Mouse (Mus musculus) neural tube, embryonic 13.5 days (tissue): ENCODE data around the gene Dnaaf2. TPM values are rescaled to one million over a fixed set of nuclear protein-coding genes. Genes with fewer than 3 reads are reported as not detected.
A peak's percentile ranks its signal among the peaks of the same experiment; 100 is the strongest.
"Not testable (repeated sequence)": the region's sequence is repeated elsewhere in the genome, so short reads cannot be mapped to it uniquely, and the experiment has no call there.

Experiments
- ATAC-seq: fragments of 200-750 bp; cut with Nextera tagmentation; 2 replicates; pipeline ENCODE4 v1.8.0; 2017; ENCODE audit warnings: low read depth, mild to moderate bottlenecking, moderate TSS enrichment, moderate library complexity
- H3K27ac ChIP-seq: fragments of 300-500 bp; sonication (generic); replicated peaks from 2 replicates; pipeline ENCODE4 v1.5.1; 2015; ENCODE audit warnings: moderate library complexity, mild to moderate bottlenecking, inconsistent platforms
- H3K27me3 ChIP-seq: fragments of 300-500 bp; sonication (generic); 2 replicates; pipeline ENCODE4 v1.6.1; 2015; ENCODE audit warnings: mild to moderate bottlenecking, inconsistent platforms
- H3K36me3 ChIP-seq: fragments of 300-500 bp; sonication (generic); 2 replicates; pipeline ENCODE4 v1.6.1; 2015; ENCODE audit warnings: mild to moderate bottlenecking, inconsistent platforms
- H3K4me1 ChIP-seq: fragments of 300-500 bp; sonication (generic); replicated peaks from 2 replicates; pipeline ENCODE4 v1.6.1; 2015; ENCODE audit warnings: inconsistent platforms
- H3K4me2 ChIP-seq: fragments of 300-500 bp; sonication (generic); 2 replicates; pipeline ENCODE4 v1.6.1; 2015; ENCODE audit warnings: inconsistent platforms, mild to moderate bottlenecking, moderate library complexity
- H3K4me3 ChIP-seq: fragments of 300-500 bp; sonication (generic); 2 replicates; pipeline ENCODE4 v1.5.1; 2015; ENCODE audit warnings: mild to moderate bottlenecking, inconsistent platforms
- H3K9ac ChIP-seq: fragments of 300-500 bp; sonication (generic); 2 replicates; pipeline ENCODE4 v1.6.1; 2015; ENCODE audit warnings: moderate library complexity, mild to moderate bottlenecking, inconsistent platforms
- H3K9me3 ChIP-seq: fragments of 300-500 bp; sonication (generic); 2 replicates; pipeline ENCODE4 v1.6.1; 2016; ENCODE audit warnings: inconsistent platforms
- WGBS: fragments of 180-500 bp; shearing (Covaris S2); methylation state at CpG from one replicate; pipeline ENCODE4 v1.1.7; 2015; 5-methylcytosine and 5-hydroxymethylcytosine counted together
- polyA plus RNA-seq: library from polyadenylated mRNA; unstranded; fragments of >200 nt; fragmentation: Nextera tagmentation; extraction: Ambion mirVana; gene quantifications from 2 replicates; pipeline ENCODE4 v1.2.1, GENCODE M21; 2015

Dnaaf2 gene
- polyA plus RNA-seq, 1 experiment from 2014 or later = 7.0 TPM

DNA sequence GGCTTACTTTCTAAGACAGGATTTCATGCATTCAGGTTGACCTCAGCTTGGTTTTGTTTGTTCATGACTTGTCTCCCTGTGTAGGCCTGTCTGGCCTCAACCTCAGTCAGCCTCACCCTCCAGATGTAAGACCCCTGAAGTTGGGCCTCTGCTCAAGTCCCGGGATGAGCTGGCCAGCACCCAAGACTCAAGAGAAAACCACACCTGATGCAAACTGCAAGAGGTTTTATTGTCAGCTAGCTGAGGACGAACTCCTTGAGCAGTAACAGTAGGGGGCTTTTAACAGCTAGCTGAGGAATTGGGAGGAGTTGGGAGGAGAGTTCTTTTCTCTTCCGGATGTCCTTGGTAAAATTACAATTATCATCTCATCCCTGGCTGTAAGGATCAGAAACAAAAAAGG lies 20.7 kb downstream of the Dnaaf2 start:
- no peak for ATAC-seq
- Histone ChIP-seq H3K27me3 (no peaks in the 10 kb centered on the region), H3K27ac (no peak overlapping the region), H3K9me3 (no peaks in the 10 kb centered on the region), H3K4me3 (no peak overlapping the region), H3K4me2 (no peak overlapping the region), H3K36me3 (peaks cover 11% of the 10 kb centered on the region; the same call in 1 of the 2 replicates), H3K4me1 (no peaks in the 10 kb centered on the region; the same call in 1 of the 2 replicates), H3K9ac (no peak overlapping the region)
- WGBS = 69% methylated on average over 3 of the region's 3 CpGs

DNA sequence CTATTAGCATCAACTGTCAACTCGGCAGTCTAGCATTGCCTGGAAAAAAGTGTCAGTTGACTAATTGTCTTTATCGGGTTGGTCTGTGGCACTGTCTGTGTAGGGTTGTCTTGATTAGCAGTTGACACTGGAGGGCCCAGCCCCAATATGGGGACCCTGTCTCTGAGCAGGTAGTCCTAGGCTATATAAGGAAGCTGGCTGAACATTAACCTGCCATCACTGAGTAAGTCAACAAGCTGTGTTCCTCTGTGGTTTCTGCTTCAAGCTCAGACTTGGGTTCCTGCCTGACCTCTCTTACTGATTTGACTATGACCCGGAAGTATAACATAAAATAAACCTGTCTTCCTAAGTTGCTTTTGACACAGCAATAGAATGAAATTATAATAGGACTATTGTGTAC lies 22.3 kb downstream of the Dnaaf2 start:
- Histone ChIP-seq H3K27me3 (no peaks in the 10 kb centered on the region), H3K36me3 (0 out of 2 replicates have a peak, but pooled peaks cover 2% of the 10 kb centered on the region), H3K27ac (no peak overlapping the region), H3K4me2 (no peak overlapping the region), H3K9ac (no peak overlapping the region), H3K9me3 (no peaks in the 10 kb centered on the region), H3K4me1 (no peaks in the 10 kb centered on the region), H3K4me3 (no peak overlapping the region)
- ATAC-seq = no peak
- 94% methylated on average over 3 of the region's 3 CpGs for WGBS

- H3K36me3 ChIP-seq = no peaks in the 10 kb centered on the region
- WGBS = 96% methylated on average over 2 of the region's 2 CpGs
- no peaks in the 10 kb centered on the region for H3K9me3 ChIP-seq
- no peak overlapping the region for H3K4me2 ChIP-seq
- H3K4me1 ChIP-seq = peaks cover 13% of the 10 kb centered on the region
- H3K27me3 ChIP-seq = no peaks in the 10 kb centered on the region
- no peak for ATAC-seq
- H3K9ac ChIP-seq = no peak overlapping the region
- no peak overlapping the region for H3K27ac ChIP-seq
- no peak overlapping the region for H3K4me3 ChIP-seq
Observed at GRCm38 (mm10) chr12:69171307-69171706, 26.9 kb downstream of the Dnaaf2 start.

DNA sequence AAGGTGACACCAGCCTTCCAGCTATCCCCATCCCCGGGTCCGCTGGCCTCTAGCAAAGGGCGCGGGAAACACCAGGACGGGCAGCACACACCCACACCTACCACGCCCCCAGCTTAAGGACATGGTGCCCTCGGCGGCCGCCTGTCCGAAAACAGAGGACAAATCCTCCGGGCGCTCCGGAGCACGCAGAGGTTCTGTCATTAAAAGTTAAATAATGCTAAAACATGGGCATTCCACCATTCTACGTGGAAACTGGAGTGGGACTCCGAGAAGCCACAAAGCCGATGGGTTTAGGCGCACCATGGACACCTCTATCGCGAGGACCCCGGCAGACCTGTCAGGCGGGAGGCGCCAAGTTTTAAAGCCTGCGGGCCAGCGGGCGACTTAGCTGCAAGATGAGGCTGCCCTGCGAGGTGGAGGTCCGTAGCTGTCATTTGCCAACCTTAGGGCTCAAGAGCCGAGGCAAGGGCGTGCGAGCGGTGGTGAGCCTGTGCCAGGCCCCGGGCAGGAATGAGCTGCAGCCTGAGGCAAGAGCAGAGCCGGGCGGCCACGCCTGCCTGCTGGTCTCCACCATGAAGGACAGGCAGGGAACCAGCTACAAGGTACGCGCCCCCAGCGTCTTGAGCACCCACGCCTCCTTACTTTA lies 29.6 kb downstream of the Dnaaf2 start, which contains the start of gene Lrr1:
Lrr1 (plus strand) TSS at position 354 of the 646 bp plus-strand sequence.
- H3K4me3 ChIP-seq = peak within 1 kb of the TSS; percentile 64
- H3K4me2 ChIP-seq = peak within 1 kb of the TSS; percentile 95
- no peaks in the 10 kb centered on the region for H3K9me3 ChIP-seq
- no peaks in the 10 kb centered on the region for H3K27me3 ChIP-seq
- H3K4me1 ChIP-seq = peaks cover 13% of the 10 kb centered on the region
- peak within 1 kb of the TSS; percentile 63; the same call in 1 of the 2 replicates for H3K27ac ChIP-seq
- ATAC-seq = peak; percentile 96
- under 1% methylated on average over 40 of the region's 40 CpGs for WGBS
- peak within 1 kb of the TSS; percentile 75 for H3K9ac ChIP-seq
- H3K36me3 ChIP-seq = no peaks in the 10 kb centered on the region

DNA sequence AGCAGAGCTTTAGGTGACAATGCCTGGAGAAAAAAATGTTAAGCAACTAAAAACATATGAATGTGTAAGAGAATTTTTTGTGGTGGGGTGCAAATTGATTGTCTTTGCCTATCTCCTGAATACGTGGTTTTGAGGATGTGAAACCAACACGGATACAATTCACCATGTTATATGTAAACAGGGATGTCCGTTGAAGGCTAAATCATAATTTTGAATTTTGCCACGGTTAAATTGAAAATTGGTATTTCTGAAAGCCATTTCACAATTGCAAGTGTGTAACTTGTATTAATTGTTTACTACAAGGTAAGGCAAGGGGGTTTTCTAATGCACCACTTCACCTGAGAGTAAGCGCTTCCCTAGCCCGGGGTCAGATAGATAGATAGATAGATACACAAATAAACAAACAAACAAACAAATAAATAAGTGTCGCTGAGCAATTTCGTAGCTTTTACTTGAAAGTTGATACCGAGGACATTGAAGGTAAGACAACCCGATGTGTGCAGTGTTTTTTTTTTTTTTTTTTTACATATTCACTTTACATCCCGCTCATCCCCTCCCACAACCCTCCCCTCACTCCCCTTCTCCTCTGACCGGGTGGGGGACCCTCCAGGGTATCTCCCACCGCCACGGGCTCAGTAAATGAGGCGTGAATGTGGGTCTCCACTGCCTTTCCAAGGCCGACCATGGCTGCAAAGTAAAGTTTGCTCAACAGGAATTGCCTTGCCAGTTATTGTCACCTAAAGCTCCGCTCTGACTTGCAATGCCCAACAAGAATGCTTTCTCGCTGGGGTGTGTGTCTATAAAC lies 30.4 kb downstream of the Dnaaf2 start:
- Histone ChIP-seq H3K4me2 (peak overlapping the region; percentile 95), H3K27me3 (no peaks in the 10 kb centered on the region), H3K27ac (peak overlapping the region; percentile 63; the same call in 1 of the 2 replicates), H3K9ac (peak overlapping the region; percentile 75), H3K4me3 (peak overlapping the region; percentile 64), H3K4me1 (peaks cover 13% of the 10 kb centered on the region), H3K36me3 (no peaks in the 10 kb centered on the region), H3K9me3 (no peaks in the 10 kb centered on the region)
- WGBS = 10% methylated on average over 18 of the region's 18 CpGs
- peak; percentile 37; the same call in 1 of the 2 replicates for ATAC-seq

DNA sequence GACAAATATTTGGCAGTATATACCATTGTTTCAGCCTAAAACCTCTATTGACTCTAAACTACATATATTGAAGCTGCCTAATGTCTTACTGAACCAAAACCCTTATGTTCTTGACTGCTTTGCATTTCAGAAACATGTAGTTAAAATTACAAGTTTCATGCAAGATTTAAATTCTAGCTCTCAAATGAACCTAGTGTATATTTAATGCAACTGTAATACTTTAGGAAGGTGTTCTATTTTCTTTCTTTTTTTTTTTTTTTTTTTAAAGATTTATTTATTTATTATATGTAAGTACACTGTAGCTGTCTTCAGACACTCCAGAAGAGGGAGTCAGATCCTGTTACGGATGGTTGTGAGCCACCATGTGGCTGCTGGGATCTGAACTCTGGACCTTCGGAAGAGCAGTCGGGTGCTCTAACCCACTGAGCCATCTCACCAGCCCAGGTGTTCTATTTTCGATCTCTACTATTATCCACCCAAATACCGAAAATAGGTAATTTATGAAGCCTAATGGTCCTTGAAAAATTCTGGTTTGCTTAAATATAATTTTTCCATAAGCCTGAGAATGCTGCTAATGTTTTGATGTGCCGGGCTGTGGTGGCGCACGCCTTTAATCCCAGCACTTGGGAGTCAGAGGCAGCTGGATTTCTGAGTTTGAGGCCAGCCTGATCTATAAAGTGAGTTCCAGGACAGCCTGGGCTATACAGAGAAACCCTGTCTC lies 31.2 kb downstream of the Dnaaf2 start:
- ATAC-seq, H3K4me2 ChIP-seq: not testable (repeated sequence)

GRCm38 (mm10) chr12:69164904-69165303 lies 33.3 kb downstream of the Dnaaf2 start:
- Histone ChIP-seq H3K9ac (no peak overlapping the region), H3K36me3 (no peaks in the 10 kb centered on the region), H3K9me3 (no peaks in the 10 kb centered on the region), H3K27me3 (no peaks in the 10 kb centered on the region), H3K4me2 (no peak overlapping the region), H3K4me3 (no peak overlapping the region), H3K27ac (no peak overlapping the region), H3K4me1 (peaks cover 13% of the 10 kb centered on the region)
- WGBS = 61% methylated on average over 3 of the region's 3 CpGs
- no peak for ATAC-seq

More for the DNA sequence above, 31.2 kb downstream of the Dnaaf2 start:
- not testable (repeated sequence) for H3K27ac ChIP-seq, H3K4me3 ChIP-seq, H3K9me3 ChIP-seq, H3K36me3 ChIP-seq, H3K27me3 ChIP-seq, H3K9ac ChIP-seq
- H3K4me1 ChIP-seq = peaks cover 13% of the 10 kb centered on the region
- WGBS = 68% methylated on average over 8 of the region's 8 CpGs

DNA sequence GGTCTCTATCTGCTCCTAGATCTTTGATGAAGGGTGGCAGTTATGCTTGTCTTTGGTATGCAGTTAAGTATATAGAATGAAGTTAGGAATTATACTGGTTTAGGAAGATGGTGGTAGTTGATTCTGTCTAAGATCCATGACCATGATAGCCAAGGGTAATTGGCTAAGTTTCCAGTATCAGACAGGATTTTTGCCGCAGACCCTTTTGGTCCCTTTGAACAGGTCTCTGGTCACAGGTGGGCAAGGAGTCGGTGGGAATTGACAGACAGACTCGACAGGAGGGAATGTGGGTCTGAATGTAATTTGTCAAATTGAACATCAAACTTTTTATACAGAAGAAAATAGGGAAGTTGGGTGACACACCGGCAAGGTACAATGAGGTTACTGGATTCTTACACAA lies 34.6 kb downstream of the Dnaaf2 start:
- not testable (repeated sequence) for H3K27ac ChIP-seq, H3K9me3 ChIP-seq, H3K9ac ChIP-seq, H3K4me3 ChIP-seq, H3K27me3 ChIP-seq, H3K4me2 ChIP-seq, H3K4me1 ChIP-seq, ATAC-seq, H3K36me3 ChIP-seq
- WGBS = 88% methylated on average over 4 of the region's 4 CpGs

DNA sequence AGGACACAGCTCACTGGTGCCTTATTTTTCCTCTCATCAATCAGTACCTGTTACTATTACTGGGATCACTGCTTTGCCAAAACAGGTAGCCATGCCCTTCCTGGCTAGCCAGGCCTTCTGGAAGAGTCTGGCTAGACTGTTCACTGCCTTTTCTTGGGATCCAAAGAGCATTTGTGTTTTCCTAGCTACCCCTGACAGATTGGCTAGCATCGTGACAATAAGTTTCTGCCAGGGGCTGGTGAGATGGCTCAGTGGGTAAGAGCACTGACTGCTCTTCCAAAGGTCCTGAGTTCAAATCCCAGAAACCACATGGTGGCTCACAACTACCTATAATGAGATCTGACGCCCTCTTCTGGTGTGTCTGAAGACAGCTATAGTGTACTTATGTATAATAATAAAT lies 37.6 kb downstream of the Dnaaf2 start:
- H3K4me1 ChIP-seq = peaks cover 13% of the 10 kb centered on the region
- not testable (repeated sequence) for H3K4me3 ChIP-seq, H3K27me3 ChIP-seq, H3K9me3 ChIP-seq, H3K27ac ChIP-seq, H3K9ac ChIP-seq, ATAC-seq, H3K4me2 ChIP-seq
- 81% methylated on average over 2 of the region's 2 CpGs for WGBS
- peaks cover 20% of the 10 kb centered on the region for H3K36me3 ChIP-seq

GRCm38 (mm10) chr12:69159578-69159940 lies 38.7 kb downstream of the Dnaaf2 start:
- H3K27me3 ChIP-seq = no peaks in the 10 kb centered on the region
- H3K4me2 ChIP-seq = peak overlapping the region; percentile 30
- no peak overlapping the region for H3K27ac ChIP-seq
- peak overlapping the region; percentile 17 for H3K4me3 ChIP-seq
- H3K36me3 ChIP-seq = peaks cover 21% of the 10 kb centered on the region
- peaks cover 13% of the 10 kb centered on the region for H3K4me1 ChIP-seq
- ATAC-seq = peak; percentile 1; the same call in 1 of the 2 replicates
- WGBS = 8% methylated on average over 9 of the region's 9 CpGs
- H3K9ac ChIP-seq = no peak overlapping the region
- H3K9me3 ChIP-seq = no peaks in the 10 kb centered on the region

DNA sequence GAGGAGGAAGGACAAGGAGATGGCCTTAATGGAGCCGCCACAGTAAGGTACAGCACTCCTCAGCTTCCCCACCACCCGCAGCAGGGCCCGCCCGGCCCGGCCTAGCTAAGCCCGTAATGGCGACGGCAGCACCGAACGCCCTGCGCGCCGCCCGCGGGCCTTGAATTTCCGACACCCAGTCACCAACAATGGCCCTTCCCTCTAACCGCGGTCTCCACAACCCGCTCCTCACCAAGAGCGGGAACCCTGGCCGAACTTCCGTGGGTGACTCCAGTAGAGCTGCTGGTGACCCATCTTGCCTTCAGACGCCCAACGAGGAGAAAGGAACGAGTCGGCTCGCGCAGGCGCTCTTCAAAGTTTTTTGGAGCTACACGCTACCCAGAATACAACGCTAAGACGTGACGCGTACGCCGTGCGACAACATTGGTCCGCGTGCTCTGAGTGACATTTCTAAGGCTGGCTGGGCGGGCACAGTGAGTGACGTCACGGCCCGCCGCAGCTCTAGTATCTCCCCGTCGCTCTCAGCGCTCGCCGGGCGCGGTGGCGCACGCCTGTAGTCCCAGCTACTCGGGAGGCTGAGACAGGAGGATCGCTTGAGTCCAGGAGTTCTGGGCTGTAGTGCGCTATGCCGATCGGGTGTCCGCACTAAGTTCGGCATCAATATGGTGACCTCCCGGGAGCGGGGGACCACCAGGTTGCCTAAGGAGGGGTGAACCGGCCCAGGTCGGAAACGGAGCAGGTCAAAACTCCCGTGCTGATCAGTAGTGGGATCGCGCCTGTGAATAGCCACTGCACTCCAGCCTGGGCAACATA lies 39.3 kb downstream of the Dnaaf2 start, which contains the start of gene Rps29:
Rps29 (minus strand) TSS at position 422 of the 813 bp plus-strand sequence.
- H3K9me3 ChIP-seq, H3K27me3 ChIP-seq: not testable (repeated sequence)
- peaks cover 21% of the 10 kb centered on the region for H3K36me3 ChIP-seq
- H3K9ac ChIP-seq = peak within 1 kb of the TSS; percentile 89
- H3K4me1 ChIP-seq = peaks cover 13% of the 10 kb centered on the region
- ATAC-seq = peak; percentile 99
- peak within 1 kb of the TSS; percentile 96 for H3K27ac ChIP-seq
- peak within 1 kb of the TSS; percentile 74 for H3K4me2 ChIP-seq
- peak within 1 kb of the TSS; percentile 73 for H3K4me3 ChIP-seq
- WGBS = under 1% methylated on average over 59 of the region's 68 CpGs
